Mouse (Mus musculus): ENCODE measurements around the gene Herc2. TPM values are rescaled to one million over a fixed set of nuclear protein-coding genes. Genes with fewer than 3 reads are reported as not detected.
"Not testable (repeated sequence)": the region's sequence is repeated elsewhere in the genome, so short reads cannot be mapped to it uniquely, and the experiment has no call there.

Gene Herc2
- total RNA-seq (2021), result 100 to 1,000 TPM; 132 to 150 TPM
- long read RNA-seq, experiment 1, partial matches to known transcripts, result 41 of 43 reads
- long read RNA-seq, experiment 1, other reads (novel, unspliced or antisense), result 2 of 43 reads
- long read RNA-seq, experiment 2, partial matches to known transcripts, result 26 of 31 reads
- long read RNA-seq, experiment 2, other reads (novel, unspliced or antisense), result 5 of 31 reads

- DNase-seq (ENCODE audit: low spot score in 2 of 2), result peak; percentile 100
- intact Hi-C loops (cut with DNase I), result no loop called here
Measured at GRCm38 (mm10) chr7:56049831-56050321, at the start of gene Herc2. TSS of gene Herc2 (plus strand) at chr7:56050196.

DNA sequence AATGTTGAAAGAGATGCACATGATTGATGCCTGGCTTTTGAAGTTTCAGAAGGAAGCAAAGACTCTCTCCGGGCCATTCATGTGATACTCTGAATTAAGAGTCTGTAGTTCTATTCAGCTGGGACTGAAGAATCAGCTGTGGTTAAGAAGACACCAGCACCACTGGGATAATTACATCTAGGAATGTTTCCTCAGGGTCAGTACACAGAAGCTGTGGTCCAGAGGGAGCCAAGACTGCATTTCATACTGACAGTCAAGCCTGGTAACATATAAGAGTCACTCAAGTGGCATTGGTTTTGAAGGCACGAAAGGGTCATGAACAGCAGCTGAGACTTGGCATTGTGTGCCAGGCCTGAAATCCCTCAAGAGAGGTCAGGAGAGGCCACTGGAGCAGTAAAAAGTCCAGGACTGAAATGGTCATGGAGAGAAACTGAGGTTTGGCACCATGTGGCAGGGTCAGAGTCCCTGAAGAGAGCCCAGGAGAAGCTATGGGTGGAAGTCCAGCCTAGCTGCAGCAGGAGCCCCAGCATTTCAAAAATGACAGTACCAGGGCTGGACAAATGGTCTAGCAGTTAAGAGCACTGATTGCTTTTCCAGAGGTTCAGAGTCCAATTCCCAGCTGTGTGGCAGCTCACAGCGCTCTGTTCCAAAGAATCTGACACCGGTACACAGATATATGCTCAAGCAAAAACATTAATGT lies 39.5 kb upstream of the Herc2 start:
- intact Hi-C loops (cut with DNase I), result no loop called here

GRCm38 (mm10) chr7:56011018-56011333 lies 39.0 kb upstream of the Herc2 start:
- intact Hi-C loops (cut with DNase I), result no loop called here
- no peak for DNase-seq (ENCODE audit: low spot score in 2 of 2)

More for the DNA sequence above, 39.5 kb upstream of the Herc2 start:
- DNase-seq (ENCODE audit: low spot score in 2 of 2), result no peak

DNA sequence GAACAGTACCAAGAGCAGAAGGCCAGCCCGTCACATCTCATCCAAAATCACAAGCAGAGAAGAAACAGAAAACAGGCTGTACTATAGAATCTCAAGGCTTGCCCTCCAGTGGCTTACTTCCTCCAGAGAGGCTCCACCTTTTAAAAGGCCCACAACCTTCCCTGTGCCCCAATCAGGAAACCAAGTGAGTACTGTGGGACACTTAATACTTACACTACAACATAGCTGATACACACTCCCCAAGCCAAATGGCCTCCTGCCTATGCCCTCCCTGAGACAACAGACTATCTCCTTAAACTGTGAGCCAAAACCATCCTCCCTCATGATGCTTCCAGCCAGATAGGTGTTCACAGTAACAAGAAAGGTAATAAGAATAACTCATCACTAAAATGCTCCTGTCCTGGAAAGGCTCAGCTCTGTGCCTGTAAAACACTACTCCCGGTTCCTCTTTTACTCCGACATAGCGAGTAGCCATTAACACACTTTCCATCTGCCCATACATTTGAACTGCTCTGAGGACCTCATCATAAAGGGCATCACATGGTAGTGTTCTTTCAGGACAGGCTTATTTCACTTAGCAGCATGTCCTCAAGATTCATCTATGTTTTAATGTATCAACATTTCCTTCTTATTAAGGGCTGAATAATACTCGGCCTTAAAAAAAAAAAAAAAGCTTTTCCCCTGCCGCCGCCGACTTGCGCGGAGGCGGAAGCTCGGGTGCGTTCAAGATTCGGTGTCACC lies 36.6 kb upstream of the Herc2 start:
- DNase-seq (ENCODE audit: low spot score in 2 of 2), result no peak
- intact Hi-C loops (cut with DNase I), result no loop called here

DNA sequence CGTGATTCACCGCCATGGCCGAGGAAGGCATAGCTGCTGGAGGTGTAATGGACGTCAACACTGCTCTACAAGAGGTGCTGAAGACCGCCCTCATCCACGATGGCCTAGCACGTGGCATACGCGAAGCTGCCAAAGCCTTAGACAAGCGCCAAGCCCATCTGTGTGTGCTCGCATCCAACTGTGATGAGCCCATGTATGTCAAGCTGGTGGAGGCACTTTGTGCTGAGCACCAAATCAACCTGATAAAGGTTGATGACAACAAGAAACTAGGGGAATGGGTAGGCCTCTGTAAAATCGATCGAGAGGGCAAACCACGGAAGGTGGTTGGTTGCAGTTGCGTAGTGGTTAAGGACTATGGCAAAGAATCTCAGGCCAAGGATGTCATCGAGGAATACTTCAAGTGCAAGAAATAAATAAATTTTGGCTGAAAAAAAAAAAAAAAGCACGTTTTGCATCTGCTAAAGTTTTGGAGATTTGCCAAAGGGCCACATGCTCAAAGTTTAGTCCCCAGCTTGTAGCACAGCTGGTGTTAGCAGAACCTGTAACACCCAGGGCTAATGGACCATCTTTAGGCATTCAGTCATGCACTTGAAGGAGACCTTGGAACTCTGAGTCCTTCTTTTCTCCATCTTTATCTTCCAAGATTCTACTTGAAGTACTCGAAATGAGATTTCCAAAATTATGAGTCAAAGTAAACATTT lies 35.8 kb upstream of the Herc2 start:
- DNase-seq (ENCODE audit: low spot score in 2 of 2); intact Hi-C loops (cut with DNase I): not testable (repeated sequence)

- intact Hi-C loops (cut with DNase I), result no loop called here
- no peak for DNase-seq (ENCODE audit: low spot score in 2 of 2)
Measured at GRCm38 (mm10) chr7:56015172-56015571, 34.8 kb upstream of the Herc2 start.

GRCm38 (mm10) chr7:56015837-56016236 lies 34.2 kb upstream of the Herc2 start:
- intact Hi-C loops (cut with DNase I), result no loop called here
- DNase-seq (ENCODE audit: low spot score in 2 of 2), result no peak

DNA sequence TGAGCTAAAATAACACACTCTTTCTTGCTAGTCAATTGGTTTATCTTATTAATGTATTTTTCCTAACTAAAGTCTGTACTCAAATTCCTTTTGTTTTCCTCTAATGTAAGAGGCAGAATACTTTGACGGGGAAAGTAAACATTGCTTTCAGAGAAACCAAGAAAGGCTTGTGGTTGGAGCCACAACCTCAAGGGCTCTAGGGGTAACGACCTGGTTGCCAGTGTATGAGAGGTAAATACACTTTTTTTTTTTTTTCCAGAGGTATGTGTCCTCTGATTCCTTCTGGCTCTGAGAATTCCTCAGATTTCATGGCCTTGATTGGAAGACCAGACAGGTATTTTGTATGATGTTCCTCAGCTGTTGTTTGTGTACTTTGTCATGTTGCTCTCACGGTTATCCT lies 32.2 kb upstream of the Herc2 start:
- intact Hi-C loops (cut with DNase I), result no loop called here
- DNase-seq (ENCODE audit: low spot score in 2 of 2), result no peak

GRCm38 (mm10) chr7:56018446-56018971 lies 31.5 kb upstream of the Herc2 start:
- intact Hi-C loops (cut with DNase I), result no loop called here
- DNase-seq (ENCODE audit: low spot score in 2 of 2), result no peak

- intact Hi-C loops (cut with DNase I), result no loop called here
- peak; percentile 61 to 63 for DNase-seq (ENCODE audit: low spot score in 2 of 2)
Measured at GRCm38 (mm10) chr7:56018972-56019929, 30.7 kb upstream of the Herc2 start.

- intact Hi-C loops (cut with DNase I), result no loop called here
- DNase-seq (ENCODE audit: low spot score in 2 of 2), result no peak
Measured at GRCm38 (mm10) chr7:56019930-56020253, 30.1 kb upstream of the Herc2 start, which contains the start of gene Nipa1. TSS of gene Nipa1 (minus strand) at chr7:56019954.

DNA sequence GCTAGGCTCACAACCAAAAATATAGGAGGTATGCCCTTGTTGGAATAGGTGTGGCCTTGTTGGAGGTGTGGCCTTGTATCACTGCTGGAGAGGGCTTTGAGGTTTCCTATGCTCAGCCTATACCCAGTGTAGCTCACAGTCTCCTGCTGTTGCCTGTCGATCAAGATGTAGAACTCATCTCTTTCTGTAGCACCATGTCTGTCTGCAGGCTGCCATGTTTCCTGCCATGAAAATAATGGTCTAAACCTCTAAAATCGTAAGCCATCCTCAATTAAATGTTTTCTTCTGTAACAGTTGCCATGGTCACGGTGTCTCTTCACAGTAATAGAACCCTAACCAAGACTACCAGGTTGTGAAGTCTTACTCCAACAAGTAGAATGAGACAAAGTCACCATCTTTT lies 26.4 kb upstream of the Herc2 start:
- no peak for DNase-seq (ENCODE audit: low spot score in 2 of 2)
- intact Hi-C loops (cut with DNase I), result no loop called here

GRCm38 (mm10) chr7:56042353-56042752 lies 7.6 kb upstream of the Herc2 start:
- intact Hi-C loops (cut with DNase I), result loop anchor here (1.0 kb wide), 1 partner anchor 56 kb away; no protein-coding TSS in a partner anchor
- peak; percentile 75 to 87 for DNase-seq (ENCODE audit: low spot score in 2 of 2)

DNA sequence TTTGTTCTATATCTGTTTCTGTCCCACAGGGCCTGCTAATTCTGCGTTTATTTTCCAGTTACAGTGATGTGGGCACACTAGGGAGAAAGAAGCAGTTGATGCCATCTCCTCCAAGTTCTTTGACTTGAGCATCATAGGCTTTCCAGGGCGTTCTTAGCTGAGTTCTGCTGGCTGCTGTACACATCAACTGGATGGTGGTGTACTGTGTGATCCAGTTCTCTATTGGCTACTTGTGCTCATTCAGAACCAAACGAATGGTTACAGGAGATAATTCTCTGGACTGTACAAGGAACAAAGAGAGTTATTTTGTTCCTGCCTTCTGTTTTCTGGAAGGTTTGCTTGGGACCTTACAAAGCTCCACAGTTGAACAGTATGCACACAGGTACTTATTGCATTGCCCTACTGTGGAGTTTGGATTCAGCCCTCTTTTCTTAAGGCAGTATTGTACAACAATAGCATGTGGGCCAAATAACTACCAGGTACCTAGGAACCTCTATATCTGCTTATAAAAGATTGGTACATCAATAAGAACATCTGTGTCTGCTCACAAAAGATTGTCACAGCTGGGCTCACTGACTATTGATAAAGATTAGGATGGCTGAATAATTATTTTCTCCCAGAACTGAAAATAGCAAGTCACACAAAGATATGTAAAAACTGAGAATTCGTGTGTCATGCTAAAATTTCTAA lies 6.3 kb upstream of the Herc2 start:
- no peak for DNase-seq (ENCODE audit: low spot score in 2 of 2)

GRCm38 (mm10) chr7:56044267-56044629 lies 5.7 kb upstream of the Herc2 start:
- DNase-seq (ENCODE audit: low spot score in 2 of 2), result no peak
- intact Hi-C loops (cut with DNase I), result no loop called here

More for the DNA sequence above, 6.3 kb upstream of the Herc2 start:
- intact Hi-C loops (cut with DNase I), result no loop called here

GRCm38 (mm10) chr7:56047178-56047577 lies 2.8 kb upstream of the Herc2 start:
- intact Hi-C loops (cut with DNase I), result no loop called here
- no peak for DNase-seq (ENCODE audit: low spot score in 2 of 2)

- DNase-seq (ENCODE audit: low spot score in 2 of 2), result peak; percentile 27 to 30
- intact Hi-C loops (cut with DNase I), result no loop called here
Measured at GRCm38 (mm10) chr7:56050487-56050911, 503 bp downstream of the Herc2 start.

GRCm38 (mm10) chr7:56052996-56053395 lies 3.0 kb downstream of the Herc2 start:
- DNase-seq (ENCODE audit: low spot score in 2 of 2), result no peak
- intact Hi-C loops (cut with DNase I), result no loop called here
